Mouse (Mus musculus) midbrain, postnatal 0 days (tissue): ENCODE results near the gene Zfp786. TPM values are rescaled to one million over a fixed set of nuclear protein-coding genes. Genes with fewer than 3 reads are reported as not detected.
A peak's percentile ranks its signal among the peaks of the same experiment; 100 is the strongest.

ENCODE experiments used
- ATAC-seq: fragments of 200-750 bp; cut with Nextera tagmentation; 2 replicates; pipeline ENCODE4 v1.8.0; 2017; ENCODE audit warnings: moderate number of reproducible peaks, mild to moderate bottlenecking, moderate TSS enrichment, moderate library complexity; ENCODE audit not compliant: low FRiP score
- DNase-seq: peaks from one replicate; pipeline ENCODE4 v3.0.0-alpha.2; 2015; ENCODE audit warnings: low spot score
- H3K27ac ChIP-seq: fragments of 300-500 bp; sonication (generic); 2 replicates; pipeline ENCODE4 v1.5.1; 2014; ENCODE audit warnings: low read depth, mild to moderate bottlenecking, low read length, mixed read lengths
- H3K27me3 ChIP-seq: fragments of 300-500 bp; sonication (generic); 2 replicates; pipeline ENCODE4 v1.6.1; 2014; ENCODE audit warnings: low read length, control low read depth, mixed read lengths; ENCODE audit not compliant: insufficient read depth
- H3K36me3 ChIP-seq: fragments of 300-500 bp; sonication (generic); 2 replicates; pipeline ENCODE4 v1.6.1; 2014; ENCODE audit warnings: low read length, control low read depth, mixed read lengths; ENCODE audit not compliant: insufficient read depth
- H3K4me1 ChIP-seq: fragments of 300-500 bp; sonication (generic); 2 replicates; pipeline ENCODE4 v1.6.1; 2014; ENCODE audit warnings: mild to moderate bottlenecking, control low read depth, antibody characterized with exemption, low read length, mixed read lengths; ENCODE audit not compliant: insufficient read depth
- H3K4me2 ChIP-seq: fragments of 300-500 bp; sonication (generic); 2 replicates; pipeline ENCODE4 v1.6.1; 2014; ENCODE audit warnings: low read depth, mild to moderate bottlenecking, low read length, mixed read lengths; ENCODE audit not compliant: poor library complexity, severe bottlenecking
- H3K4me3 ChIP-seq: fragments of 300-500 bp; sonication (generic); 2 replicates; pipeline ENCODE4 v1.5.1; 2014; ENCODE audit warnings: low read depth, mild to moderate bottlenecking, low read length, moderate library complexity
- H3K9ac ChIP-seq: fragments of 300-500 bp; sonication (generic); replicated peaks from 2 replicates; pipeline ENCODE4 v1.6.1; 2014; ENCODE audit warnings: mild to moderate bottlenecking, low read length, moderate library complexity, mixed read lengths; ENCODE audit not compliant: poor library complexity, severe bottlenecking
- H3K9me3 ChIP-seq: fragments of 300-500 bp; sonication (generic); 2 replicates; pipeline ENCODE4 v1.6.1; 2016; ENCODE audit warnings: low read length, control low read depth
- CTCF ChIP-seq: IDR thresholded peaks from 2 replicates; pipeline ENCODE4 v1.5.1; 2016; ENCODE audit warnings: antibody characterized with exemption, mild to moderate bottlenecking
- WGBS: fragments of 180-500 bp; shearing (Covaris S2); extraction: QIAGEN DNeasy Blood & Tissue Kit; methylation state at CpG from one replicate; pipeline ENCODE4 v1.1.7; 2014; 5-methylcytosine and 5-hydroxymethylcytosine counted together
- polyA plus RNA-seq: library from polyadenylated mRNA; unstranded; fragments of >200 nt; fragmentation: Nextera tagmentation; extraction: Ambion mirVana; gene quantifications from 2 replicates; pipeline ENCODE4 v1.2.1, GENCODE M21; 2015
- total RNA-seq: library from RNA; depleted of rRNA; stranded (reverse); fragments of >200 nt; gene quantifications from 2 replicates; pipeline ENCODE4 v1.2.3, GENCODE M21; 2014

The Zfp786 gene
- total and polyA plus RNA-seq, 2 experiments from 2014 or later, result 7.7 to 16.8 TPM

GRCm38 (mm10) chr6:47810181-47810580, 20.5 kb downstream of the Zfp786 start:
- DNase-seq (no peak), ATAC-seq (no peak)
- Histone ChIP-seq H3K9me3 (no peaks in the 10 kb centered on the region), H3K4me2 (no peak overlapping the region), H3K27ac (no peak overlapping the region), H3K4me3 (no peak overlapping the region), H3K36me3 (peaks cover 13% of the 10 kb centered on the region), H3K27me3 (no peaks in the 10 kb centered on the region), H3K9ac (no peak overlapping the region), H3K4me1 (peaks cover 7% of the 10 kb centered on the region; the same call in 1 of the 2 replicates)
- peak; percentile 23 for TF ChIP-seq CTCF
- 84% methylated on average over 2 of the region's 2 CpGs for WGBS

GRCm38 (mm10) chr6:47809053-47809452, 21.6 kb downstream of the Zfp786 start:
- no peaks in the 10 kb centered on the region for H3K9me3 ChIP-seq
- H3K27me3 ChIP-seq, result no peaks in the 10 kb centered on the region
- WGBS, result 76% methylated on average over 4 of the region's 4 CpGs
- peaks cover 7% of the 10 kb centered on the region; the same call in 1 of the 2 replicates for H3K4me1 ChIP-seq
- no peak for TF ChIP-seq CTCF
- H3K9ac ChIP-seq, result no peak overlapping the region
- no peak for ATAC-seq
- peaks cover 23% of the 10 kb centered on the region for H3K36me3 ChIP-seq
- peak; percentile 41 for DNase-seq
- no peak overlapping the region for H3K4me2 ChIP-seq
- H3K27ac ChIP-seq, result 0 out of 2 replicates have a peak overlapping the region, but pooled peaks have one; percentile 26
- no peak overlapping the region for H3K4me3 ChIP-seq

- ATAC-seq, result no peak
- no peak for TF ChIP-seq CTCF
- Histone ChIP-seq H3K4me3 (no peak overlapping the region), H3K4me1 (peaks cover 7% of the 10 kb centered on the region; the same call in 1 of the 2 replicates), H3K27me3 (no peaks in the 10 kb centered on the region), H3K27ac (no peak overlapping the region), H3K4me2 (no peak overlapping the region), H3K9me3 (no peaks in the 10 kb centered on the region), H3K9ac (no peak overlapping the region), H3K36me3 (peaks cover 28% of the 10 kb centered on the region)
- DNase-seq, result no peak
- WGBS, result 86% methylated on average over 5 of the region's 5 CpGs
These were observed 22.1 kb downstream of the Zfp786 start for GRCm38 (mm10) chr6:47808545-47808944.

GRCm38 (mm10) chr6:47807419-47807818, 23.2 kb downstream of the Zfp786 start:
- no peaks in the 10 kb centered on the region for H3K9me3 ChIP-seq
- WGBS, result 86% methylated on average over 2 of the region's 2 CpGs
- no peak for TF ChIP-seq CTCF
- peaks cover 39% of the 10 kb centered on the region for H3K36me3 ChIP-seq
- H3K27ac ChIP-seq, result no peak overlapping the region
- ATAC-seq, result no peak
- H3K4me3 ChIP-seq, result no peak overlapping the region
- no peak overlapping the region for H3K9ac ChIP-seq
- H3K4me1 ChIP-seq, result peaks cover 7% of the 10 kb centered on the region; the same call in 1 of the 2 replicates
- no peak for DNase-seq
- no peak overlapping the region for H3K4me2 ChIP-seq
- no peaks in the 10 kb centered on the region for H3K27me3 ChIP-seq

- no peak overlapping the region for H3K27ac ChIP-seq
- H3K4me1 ChIP-seq, result no peaks in the 10 kb centered on the region
- H3K4me2 ChIP-seq, result no peak overlapping the region
- no peak for DNase-seq
- no peaks in the 10 kb centered on the region for H3K9me3 ChIP-seq
- no peak overlapping the region for H3K4me3 ChIP-seq
- H3K9ac ChIP-seq, result no peak overlapping the region
- ATAC-seq, result no peak
- 80% methylated on average over 2 of the region's 2 CpGs for WGBS
- H3K27me3 ChIP-seq, result no peaks in the 10 kb centered on the region
- TF ChIP-seq CTCF, result no peak
- H3K36me3 ChIP-seq, result peaks cover 47% of the 10 kb centered on the region
These were observed 25.1 kb downstream of the Zfp786 start for GRCm38 (mm10) chr6:47805520-47805919.

GRCm38 (mm10) chr6:47799079-47799478, 31.6 kb downstream of the Zfp786 start:
- Histone ChIP-seq H3K4me2 (no peak overlapping the region), H3K9me3 (no peaks in the 10 kb centered on the region), H3K9ac (no peak overlapping the region), H3K27me3 (no peaks in the 10 kb centered on the region), H3K27ac (no peak overlapping the region), H3K4me1 (no peaks in the 10 kb centered on the region), H3K4me3 (no peak overlapping the region), H3K36me3 (peaks cover 61% of the 10 kb centered on the region)
- 46% methylated on average over 6 of the region's 6 CpGs for WGBS
- peak; percentile 68 for ATAC-seq
- peak; percentile 79 for TF ChIP-seq CTCF
- DNase-seq, result peak; percentile 87
